Mouse (Mus musculus) kidney, embryonic 16.5 days (tissue): ENCODE measurements around the gene Cobll1. TPM values are rescaled to one million over a fixed set of nuclear protein-coding genes. Genes with fewer than 3 reads are reported as not detected.

Source experiments
- ATAC-seq: fragments of 200-750 bp; cut with Nextera tagmentation; 2 replicates; pipeline ENCODE4 v1.8.0; 2017; ENCODE audit warnings: moderate TSS enrichment; ENCODE audit not compliant: low FRiP score, low TSS enrichment
- H3K27ac ChIP-seq: fragments of 300-500 bp; sonication (generic); 2 replicates; pipeline ENCODE4 v1.5.1; 2014; ENCODE audit warnings: low read length
- H3K27me3 ChIP-seq: fragments of 300-500 bp; sonication (generic); 2 replicates; pipeline ENCODE4 v1.6.1; 2014; ENCODE audit warnings: low read length, control low read depth, mixed read lengths; ENCODE audit not compliant: insufficient read depth
- H3K36me3 ChIP-seq: fragments of 300-500 bp; sonication (generic); 2 replicates; pipeline ENCODE4 v1.6.1; 2014; ENCODE audit warnings: low read length, control low read depth, mixed read lengths; ENCODE audit not compliant: insufficient read depth
- H3K4me1 ChIP-seq: fragments of 300-500 bp; sonication (generic); 2 replicates; pipeline ENCODE4 v1.6.1; 2014; ENCODE audit warnings: low read length, control low read depth, mixed read lengths; ENCODE audit not compliant: insufficient read depth
- H3K4me2 ChIP-seq: fragments of 300-500 bp; sonication (generic); replicated peaks from 2 replicates; pipeline ENCODE4 v1.6.1; 2014; ENCODE audit warnings: low read depth, low read length
- H3K4me3 ChIP-seq: fragments of 300-500 bp; sonication (generic); 2 replicates; pipeline ENCODE4 v1.5.1; 2014; ENCODE audit warnings: mild to moderate bottlenecking, low read length
- H3K9ac ChIP-seq: fragments of 300-500 bp; sonication (generic); replicated peaks from 2 replicates; pipeline ENCODE4 v1.6.1; 2014; ENCODE audit warnings: low read length
- H3K9me3 ChIP-seq: fragments of 300-500 bp; sonication (generic); 2 replicates; pipeline ENCODE4 v1.6.1; 2016; ENCODE audit warnings: low read length, control low read depth
- WGBS: fragments of 180-500 bp; shearing (Covaris S2); extraction: QIAGEN DNeasy Blood & Tissue Kit; methylation state at CpG from one replicate; pipeline ENCODE4 v1.1.7; 2014; 5-methylcytosine and 5-hydroxymethylcytosine counted together
- polyA plus RNA-seq: library from polyadenylated mRNA; unstranded; fragments of >200 nt; fragmentation: Nextera tagmentation; extraction: Ambion mirVana; gene quantifications from 2 replicates; pipeline ENCODE4 v1.2.1, GENCODE M21; 2015

Cobll1 gene
- polyA plus RNA-seq, 1 experiment from 2014 or later, result 21.2 TPM

GRCm38 (mm10) chr2:65238171-65238963 lies 836 bp downstream of the Cobll1 start:
- H3K4me1 ChIP-seq, result peaks cover 23% of the 10 kb centered on the region
- peak overlapping the region; percentile 98 for H3K27ac ChIP-seq
- H3K36me3 ChIP-seq, result no peaks in the 10 kb centered on the region
- H3K27me3 ChIP-seq, result no peaks in the 10 kb centered on the region
- peak overlapping the region; percentile 72 for H3K4me3 ChIP-seq
- H3K9me3 ChIP-seq, result no peaks in the 10 kb centered on the region
- peak; percentile 94 for ATAC-seq
- peak overlapping the region; percentile 92 for H3K9ac ChIP-seq
- H3K4me2 ChIP-seq, result peak overlapping the region; percentile 84
- under 1% methylated on average over 73 of the region's 114 CpGs for WGBS

- no peaks in the 10 kb centered on the region for H3K36me3 ChIP-seq
- H3K4me2 ChIP-seq, result peak overlapping the region; percentile 84
- WGBS, result under 1% methylated on average over 22 of the region's 22 CpGs
- H3K27ac ChIP-seq, result peak overlapping the region; percentile 98
- peaks cover 23% of the 10 kb centered on the region for H3K4me1 ChIP-seq
- H3K4me3 ChIP-seq, result peak overlapping the region; percentile 72
- no peaks in the 10 kb centered on the region for H3K27me3 ChIP-seq
- no peaks in the 10 kb centered on the region for H3K9me3 ChIP-seq
- H3K9ac ChIP-seq, result peak overlapping the region; percentile 92
- peak; percentile 33 for ATAC-seq
These were observed 1.5 kb downstream of the Cobll1 start for GRCm38 (mm10) chr2:65237610-65238170.

GRCm38 (mm10) chr2:65237116-65237515 lies 2.1 kb downstream of the Cobll1 start:
- 0 out of 2 replicates have a peak overlapping the region, but pooled peaks have one; percentile 5 for H3K9ac ChIP-seq
- peak overlapping the region; percentile 98 for H3K27ac ChIP-seq
- H3K4me2 ChIP-seq, result peak overlapping the region; percentile 84
- H3K36me3 ChIP-seq, result no peaks in the 10 kb centered on the region
- H3K4me1 ChIP-seq, result peaks cover 23% of the 10 kb centered on the region
- peak overlapping the region; percentile 72 for H3K4me3 ChIP-seq
- H3K27me3 ChIP-seq, result no peaks in the 10 kb centered on the region
- no peaks in the 10 kb centered on the region for H3K9me3 ChIP-seq
- ATAC-seq, result no peak
- 41% methylated on average over 8 of the region's 8 CpGs for WGBS

GRCm38 (mm10) chr2:65236644-65237043 lies 2.6 kb downstream of the Cobll1 start:
- H3K4me2 ChIP-seq, result peak overlapping the region; percentile 84
- peak overlapping the region; percentile 72 for H3K4me3 ChIP-seq
- no peaks in the 10 kb centered on the region for H3K27me3 ChIP-seq
- H3K9ac ChIP-seq, result 0 out of 2 replicates have a peak overlapping the region, but pooled peaks have one; percentile 5
- ATAC-seq, result no peak
- peaks cover 23% of the 10 kb centered on the region for H3K4me1 ChIP-seq
- WGBS, result 64% methylated on average over 8 of the region's 8 CpGs
- no peaks in the 10 kb centered on the region for H3K36me3 ChIP-seq
- peak overlapping the region; percentile 98 for H3K27ac ChIP-seq
- no peaks in the 10 kb centered on the region for H3K9me3 ChIP-seq

GRCm38 (mm10) chr2:65232756-65233535 lies 6.3 kb downstream of the Cobll1 start:
- H3K4me2 ChIP-seq, result no peak overlapping the region
- 0 out of 2 replicates have a peak overlapping the region, but pooled peaks have one; percentile 9 for H3K27ac ChIP-seq
- WGBS, result 76% methylated on average over 15 of the region's 15 CpGs
- 0 out of 2 replicates have a peak, but pooled peaks cover 18% of the 10 kb centered on the region for H3K4me1 ChIP-seq
- H3K9ac ChIP-seq, result no peak overlapping the region
- no peak for ATAC-seq
- H3K27me3 ChIP-seq, result no peaks in the 10 kb centered on the region
- no peaks in the 10 kb centered on the region for H3K9me3 ChIP-seq
- no peaks in the 10 kb centered on the region for H3K36me3 ChIP-seq
- H3K4me3 ChIP-seq, result no peak overlapping the region

- Histone ChIP-seq H3K4me1 (peaks cover 19% of the 10 kb centered on the region), H3K9ac (no peak overlapping the region), H3K27me3 (no peaks in the 10 kb centered on the region), H3K4me2 (no peak overlapping the region), H3K36me3 (no peaks in the 10 kb centered on the region), H3K9me3 (no peaks in the 10 kb centered on the region), H3K4me3 (no peak overlapping the region), H3K27ac (no peak overlapping the region)
- ATAC-seq, result no peak
- 49% methylated on average over 7 of the region's 7 CpGs for WGBS
These were observed 10.8 kb downstream of the Cobll1 start for GRCm38 (mm10) chr2:65228426-65228825.

GRCm38 (mm10) chr2:65227898-65228290 lies 11.3 kb downstream of the Cobll1 start:
- H3K4me3 ChIP-seq, result no peak overlapping the region
- ATAC-seq, result no peak
- no peaks in the 10 kb centered on the region for H3K36me3 ChIP-seq
- no peaks in the 10 kb centered on the region for H3K9me3 ChIP-seq
- no peaks in the 10 kb centered on the region for H3K27me3 ChIP-seq
- no peak overlapping the region for H3K4me2 ChIP-seq
- 62% methylated on average over 2 of the region's 2 CpGs for WGBS
- H3K27ac ChIP-seq, result no peak overlapping the region
- H3K9ac ChIP-seq, result no peak overlapping the region
- peaks cover 24% of the 10 kb centered on the region for H3K4me1 ChIP-seq

GRCm38 (mm10) chr2:65227154-65227897 lies 11.9 kb downstream of the Cobll1 start:
- Histone ChIP-seq H3K9me3 (no peaks in the 10 kb centered on the region), H3K4me1 (peaks cover 30% of the 10 kb centered on the region), H3K4me2 (no peak overlapping the region), H3K36me3 (no peaks in the 10 kb centered on the region), H3K4me3 (no peak overlapping the region), H3K27ac (no peak overlapping the region), H3K9ac (no peak overlapping the region), H3K27me3 (no peaks in the 10 kb centered on the region)
- WGBS, result 84% methylated on average over 6 of the region's 6 CpGs
- ATAC-seq, result no peak

- H3K36me3 ChIP-seq, result no peaks in the 10 kb centered on the region
- H3K27ac ChIP-seq, result no peak overlapping the region
- no peak overlapping the region for H3K4me3 ChIP-seq
- 82% methylated on average over 4 of the region's 4 CpGs for WGBS
- H3K27me3 ChIP-seq, result no peaks in the 10 kb centered on the region
- peaks cover 38% of the 10 kb centered on the region for H3K4me1 ChIP-seq
- H3K4me2 ChIP-seq, result no peak overlapping the region
- H3K9me3 ChIP-seq, result no peaks in the 10 kb centered on the region
- no peak overlapping the region for H3K9ac ChIP-seq
- no peak for ATAC-seq
These were observed 12.7 kb downstream of the Cobll1 start for GRCm38 (mm10) chr2:65226494-65226893.
